Mouse (Mus musculus) MEL (cell line): ENCODE data around the gene E130114P18Rik. TPM values are rescaled to one million over a fixed set of nuclear protein-coding genes. Genes with fewer than 3 reads are reported as not detected.

Experiments used
- DNase-seq: peaks from one replicate; pipeline ENCODE4 v3.0.0; 2011; ENCODE audit warnings: low read depth, low spot score
- H3K27ac ChIP-seq: 2 replicates; pipeline ENCODE4 v1.5.1; 2012; ENCODE audit warnings: low read depth, mild to moderate bottlenecking, control low read depth, low read length, moderate library complexity; ENCODE audit not compliant: control insufficient read depth
- H3K27me3 ChIP-seq, 2 experiments: fragments of 150-350 bp in 1 of 2; sonication (generic) in 1 of 2; 2 replicates each; pipeline ENCODE4 v1.6.1; 2012; ENCODE audit warnings: low read length in 2 of 2, mild to moderate bottlenecking in 2 of 2, improper control_type of control experiment in 1 of 2, moderate library complexity in 1 of 2; ENCODE audit not compliant: insufficient read depth in 2 of 2, control insufficient read depth in 1 of 2
- H3K36me3 ChIP-seq, 2 experiments: 2 replicates each; pipeline ENCODE4 v1.6.1; 2012 to 2014; ENCODE audit warnings: low read length in 2 of 2, improper control_type of control experiment in 1 of 2, inconsistent platforms in 1 of 2, mild to moderate bottlenecking in 1 of 2; ENCODE audit not compliant: insufficient read depth in 2 of 2, control insufficient read depth in 1 of 2
- H3K4me1 ChIP-seq, 2 experiments: fragments of 150-350 bp in 1 of 2; sonication (generic) in 1 of 2; 2 replicates each; pipeline ENCODE4 v1.6.1; 2012; ENCODE audit warnings: low read length in 2 of 2, improper control_type of control experiment in 1 of 2, mild to moderate bottlenecking in 1 of 2; ENCODE audit not compliant: insufficient read depth in 2 of 2, control insufficient read depth in 1 of 2
- H3K4me3 ChIP-seq, 2 experiments: fragments of 150-350 bp in 1 of 2; sonication (generic) in 1 of 2; 2 replicates each; pipeline ENCODE4 v1.5.1; 2012; ENCODE audit warnings: low read depth in 2 of 2, low read length in 2 of 2, mild to moderate bottlenecking in 2 of 2, moderate library complexity in 2 of 2, control low read depth in 1 of 2, improper control_type of control experiment in 1 of 2; ENCODE audit not compliant: control insufficient read depth in 1 of 2, insufficient read depth in 1 of 2
- H3K79me2 ChIP-seq: 2 replicates; pipeline ENCODE4 v1.6.1; 2012; ENCODE audit warnings: mild to moderate bottlenecking, low read length, moderate library complexity; ENCODE audit not compliant: control insufficient read depth, poor library complexity, insufficient read depth
- H3K9ac ChIP-seq: 2 replicates; pipeline ENCODE4 v1.6.1; 2012; ENCODE audit warnings: low read depth, mild to moderate bottlenecking, control low read depth, low read length, moderate library complexity; ENCODE audit not compliant: control insufficient read depth, poor library complexity, severe bottlenecking
- H3K9me3 ChIP-seq: fragments of 150-350 bp; sonication (generic); replicated peaks from 2 replicates; pipeline ENCODE4 v1.6.1; 2012; ENCODE audit warnings: mild to moderate bottlenecking, low read length, improper control_type of control experiment, moderate library complexity; ENCODE audit not compliant: insufficient read depth
- CHD1 ChIP-seq: IDR thresholded peaks from 2 replicates; pipeline ENCODE4 v1.6.1; 2012; ENCODE audit warnings: low read depth, mild to moderate bottlenecking, inconsistent platforms, low read length, improper control_type of control experiment
- CTCF ChIP-seq, 3 experiments: IDR thresholded peaks in 2 of 3; conservative IDR thresholded peaks in 1 of 3; 2 replicates each; pipeline ENCODE4 v1.5.1; 2011 to 2012; ENCODE audit warnings: low read length in 3 of 3, low read depth in 2 of 3, mild to moderate bottlenecking in 2 of 3, improper control_type of control experiment in 1 of 3, inconsistent platforms in 1 of 3, mixed read lengths in 1 of 3, moderate library complexity in 1 of 3; ENCODE audit not compliant: control insufficient read depth in 1 of 3, insufficient read depth in 1 of 3, poor library complexity in 1 of 3, severe bottlenecking in 1 of 3
- ETS1 ChIP-seq: IDR thresholded peaks from 2 replicates; pipeline ENCODE4 v1.6.1; 2012; ENCODE audit warnings: low read depth, mild to moderate bottlenecking, inconsistent platforms, low read length, improper control_type of control experiment, moderate library complexity
- GABPA ChIP-seq: IDR thresholded peaks from 2 replicates; pipeline ENCODE4 v1.6.1; 2012; ENCODE audit warnings: low read depth, mild to moderate bottlenecking, inconsistent platforms, low read length, improper control_type of control experiment, moderate library complexity
- GATA1 ChIP-seq: IDR thresholded peaks from 2 replicates; pipeline ENCODE4 v1.6.1; 2011; ENCODE audit warnings: low read depth, low read length, improper control_type of control experiment
- MAFK ChIP-seq: IDR thresholded peaks from 2 replicates; pipeline ENCODE4 v1.6.1; 2011; ENCODE audit warnings: low read depth, mild to moderate bottlenecking, low read length, improper control_type of control experiment, borderline replicate concordance
- NRF1 ChIP-seq: IDR thresholded peaks from 2 replicates; pipeline ENCODE4 v1.6.1; 2014; ENCODE audit warnings: low read depth, mild to moderate bottlenecking, inconsistent platforms, low read length, improper control_type of control experiment, moderate library complexity; ENCODE audit not compliant: poor library complexity, insufficient read depth, severe bottlenecking
- POLR2A ChIP-seq, 2 experiments: IDR thresholded peaks; 2 replicates each; pipeline ENCODE4 v1.6.1; 2011 to 2012; ENCODE audit warnings: low read length in 2 of 2, mild to moderate bottlenecking in 2 of 2, control low read depth in 1 of 2, improper control_type of control experiment in 1 of 2, low read depth in 1 of 2, moderate library complexity in 1 of 2; ENCODE audit not compliant: control insufficient read depth in 1 of 2, insufficient read depth in 1 of 2, poor library complexity in 1 of 2
- RAD21 ChIP-seq: IDR thresholded peaks from 2 replicates; pipeline ENCODE4 v1.6.1; 2011; ENCODE audit warnings: mild to moderate bottlenecking, low read depth, low read length, improper control_type of control experiment
- RCOR1 ChIP-seq: IDR thresholded peaks from 2 replicates; pipeline ENCODE4 v1.6.1; 2012; ENCODE audit warnings: low read depth, mild to moderate bottlenecking, inconsistent platforms, low read length, improper control_type of control experiment
- SIN3A ChIP-seq: IDR thresholded peaks from 2 replicates; pipeline ENCODE4 v1.6.1; 2012; ENCODE audit warnings: low read length, improper control_type of control experiment, inconsistent platforms
- SMC3 ChIP-seq: IDR thresholded peaks from 2 replicates; pipeline ENCODE4 v1.6.1; 2011; ENCODE audit warnings: low read depth, low read length, improper control_type of control experiment
- TAL1 ChIP-seq: IDR thresholded peaks from 2 replicates; pipeline ENCODE4 v1.6.1; 2012; ENCODE audit warnings: mild to moderate bottlenecking, inconsistent platforms, low read length, moderate library complexity, mixed read lengths
- USF2 ChIP-seq, 2 experiments: IDR thresholded peaks; 2 replicates each; pipeline ENCODE4 v1.6.1; 2011 to 2012; ENCODE audit warnings: improper control_type of control experiment in 2 of 2, low read length in 2 of 2, borderline replicate concordance in 1 of 2, inconsistent platforms in 1 of 2, low read depth in 1 of 2, mild to moderate bottlenecking in 1 of 2; ENCODE audit not compliant: insufficient read depth in 1 of 2
- ZC3H11A ChIP-seq: IDR thresholded peaks from 2 replicates; pipeline ENCODE4 v1.6.1; 2012; ENCODE audit warnings: low read depth, mild to moderate bottlenecking, inconsistent platforms, low read length, improper control_type of control experiment
- ZKSCAN1 ChIP-seq: IDR thresholded peaks from 2 replicates; pipeline ENCODE4 v1.6.1; 2012; ENCODE audit warnings: low read depth, mild to moderate bottlenecking, inconsistent platforms, low read length, improper control_type of control experiment, moderate library complexity
- ZMIZ1 ChIP-seq: IDR thresholded peaks from 2 replicates; pipeline ENCODE4 v1.6.1; 2012; ENCODE audit warnings: low read depth, mild to moderate bottlenecking, inconsistent platforms, low read length, improper control_type of control experiment, moderate library complexity
- polyA plus RNA-seq, 2 experiments: library from polyadenylated mRNA; stranded (reverse) in 1 of 2; unstranded in 1 of 2; fragments of >175 nt in 1 of 2; fragments of >200 nt in 1 of 2; gene quantifications; 2 replicates each; pipeline versions ENCODE4 v1.2.1 to v1.2.4; 2012; ENCODE audit warnings: low replicate concordance in 2 of 2, low read depth in 1 of 2; ENCODE audit not compliant: insufficient read length in 2 of 2, insufficient read depth in 1 of 2, missing spikeins in 1 of 2
- total RNA-seq: library from RNA; depleted of rRNA; stranded (reverse); fragments of 300-350 nt; gene quantifications from 2 replicates; pipeline ENCODE4 v1.2.3, GENCODE M21; 2012

E130114P18Rik gene
- total and polyA plus RNA-seq, 3 experiments: not detected

DNA sequence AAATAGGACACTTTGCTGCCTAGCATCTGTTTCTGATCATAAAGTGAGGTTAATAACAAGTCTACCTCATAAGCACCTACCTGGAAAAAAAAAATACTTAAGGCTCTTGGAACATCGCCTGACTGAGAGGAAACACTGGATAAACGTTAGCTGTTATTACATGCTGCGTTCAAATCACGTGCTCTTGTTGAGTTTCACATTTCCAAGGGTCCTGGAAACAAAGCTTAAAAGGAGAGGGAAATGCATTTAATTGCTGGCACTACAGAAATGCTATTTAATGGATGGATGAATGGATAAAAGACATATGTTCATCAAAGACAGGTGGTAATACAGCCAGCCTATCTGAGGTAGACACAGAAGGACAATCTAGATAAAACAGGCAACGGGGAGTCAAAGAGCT, 200.4 kb downstream of the E130114P18Rik start:
- no peak for TF ChIP-seq ZMIZ1
- TF ChIP-seq SMC3: no peak
- TF ChIP-seq CHD1: no peak
- TF ChIP-seq RAD21: no peak
- TF ChIP-seq USF2 (IDR thresholded peaks at IDR 0.05; ENCODE audit: borderline replicate concordance in 1 of 2, insufficient read depth in 1 of 2, low read depth in 1 of 2, low read length in 2 of 2): no peak
- no peak for TF ChIP-seq GABPA
- TF ChIP-seq ETS1: no peak
- no peak for TF ChIP-seq RCOR1
- no peak for TF ChIP-seq POLR2A (IDR thresholded peaks at IDR 0.05; ENCODE audit: control insufficient read depth in 1 of 2, insufficient read depth in 1 of 2, low read depth in 1 of 2, low read length in 2 of 2, poor library complexity in 1 of 2)
- TF ChIP-seq CTCF (IDR thresholded peaks at IDR 0.05 in 2 of 3, conservative IDR thresholded peaks at IDR 0.05 in 1 of 3; ENCODE audit: control insufficient read depth in 1 of 3, insufficient read depth in 1 of 3, low read depth in 2 of 3, low read length in 3 of 3, poor library complexity in 1 of 3, severe bottlenecking in 1 of 3): no peak
- no peak for TF ChIP-seq ZC3H11A
- TF ChIP-seq MAFK: no peak
- no peak for TF ChIP-seq TAL1
- Histone ChIP-seq H3K79me2 (no peaks in the 10 kb centered on the region), H3K9ac (no peak overlapping the region)

DNA sequence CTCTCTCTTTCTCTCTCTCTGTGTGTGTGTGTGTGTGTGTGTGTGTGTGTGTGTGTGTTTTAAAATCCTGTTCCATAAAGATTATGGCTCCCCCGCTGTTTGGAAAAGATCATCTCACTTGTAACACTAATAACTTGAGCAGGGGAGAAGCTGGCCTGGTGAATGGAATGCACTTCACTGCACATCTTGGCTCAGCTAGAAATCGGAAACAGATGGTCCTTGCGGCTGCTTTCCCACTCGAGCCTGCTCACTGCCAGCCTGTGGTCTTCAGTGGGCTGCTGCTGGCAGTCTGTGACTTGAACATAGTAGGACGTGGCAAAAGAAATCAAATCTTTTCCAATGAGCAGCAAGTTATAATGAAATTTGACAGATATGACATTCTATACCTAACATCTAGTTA, 202.4 kb downstream of the E130114P18Rik start:
- H3K36me3 ChIP-seq: no peaks in the 10 kb centered on the region
- H3K9ac ChIP-seq: no peak overlapping the region
- TF ChIP-seq NRF1: no peak
- TF ChIP-seq GATA1: no peak
- no peak for TF ChIP-seq CTCF (IDR thresholded peaks at IDR 0.05 in 2 of 3, conservative IDR thresholded peaks at IDR 0.05 in 1 of 3; ENCODE audit: control insufficient read depth in 1 of 3, insufficient read depth in 1 of 3, low read depth in 2 of 3, low read length in 3 of 3, poor library complexity in 1 of 3, severe bottlenecking in 1 of 3)
- no peak for TF ChIP-seq MAFK
- TF ChIP-seq GABPA: no peak
- no peak for TF ChIP-seq ZKSCAN1
- no peak for TF ChIP-seq SIN3A
- TF ChIP-seq, all 39 proteins: peak for 0
- Histone ChIP-seq H3K27ac (no peak overlapping the region), H3K79me2 (no peaks in the 10 kb centered on the region), H3K27me3 (peaks cover 2 to 3% of the 10 kb centered on the region in 2 experiments; a peak in 2 of 4 replicates), H3K9me3 (no peaks in the 10 kb centered on the region), H3K4me3 (no peak overlapping the region), H3K4me1 (no peaks in the 10 kb centered on the region)
- DNase-seq: no peak

More for the DNA sequence above, 200.4 kb downstream of the E130114P18Rik start:
- Histone ChIP-seq H3K27me3 (peaks cover 6 to 9% of the 10 kb centered on the region in 2 experiments; a peak in 2 of 4 replicates), H3K27ac (no peak overlapping the region), H3K4me1 (no peaks in the 10 kb centered on the region), H3K4me3 (no peak overlapping the region), H3K9me3 (no peaks in the 10 kb centered on the region), H3K36me3 (no peaks in the 10 kb centered on the region)
- DNase-seq: no peak
